Mouse (Mus musculus) monocyte, adult 5-6 weeks (primary cell): ENCODE measurements at regions not wholly inside any gene's neighbourhood (a gene's known extent, or its start where the extent isn't known, plus 50 kb on each side); places are given as distances from the start of the nearest gene placed in this dataset.

Experiments used
- ATAC-seq: fragments of 153-309, 156-312 bp; replicated peaks from 2 replicates; pipeline ENCODE4 v1.8.0; 2017; ENCODE audit warnings: mild to moderate bottlenecking; ENCODE audit not compliant: low TSS enrichment, insufficient number of reproducible peaks, severe bottlenecking, poor library complexity, low FRiP score

- no peak for ATAC-seq
Measured at GRCm38 (mm10) chr8:35218327-35218726, 547.3 kb upstream of the Gm19410 start.

DNA sequence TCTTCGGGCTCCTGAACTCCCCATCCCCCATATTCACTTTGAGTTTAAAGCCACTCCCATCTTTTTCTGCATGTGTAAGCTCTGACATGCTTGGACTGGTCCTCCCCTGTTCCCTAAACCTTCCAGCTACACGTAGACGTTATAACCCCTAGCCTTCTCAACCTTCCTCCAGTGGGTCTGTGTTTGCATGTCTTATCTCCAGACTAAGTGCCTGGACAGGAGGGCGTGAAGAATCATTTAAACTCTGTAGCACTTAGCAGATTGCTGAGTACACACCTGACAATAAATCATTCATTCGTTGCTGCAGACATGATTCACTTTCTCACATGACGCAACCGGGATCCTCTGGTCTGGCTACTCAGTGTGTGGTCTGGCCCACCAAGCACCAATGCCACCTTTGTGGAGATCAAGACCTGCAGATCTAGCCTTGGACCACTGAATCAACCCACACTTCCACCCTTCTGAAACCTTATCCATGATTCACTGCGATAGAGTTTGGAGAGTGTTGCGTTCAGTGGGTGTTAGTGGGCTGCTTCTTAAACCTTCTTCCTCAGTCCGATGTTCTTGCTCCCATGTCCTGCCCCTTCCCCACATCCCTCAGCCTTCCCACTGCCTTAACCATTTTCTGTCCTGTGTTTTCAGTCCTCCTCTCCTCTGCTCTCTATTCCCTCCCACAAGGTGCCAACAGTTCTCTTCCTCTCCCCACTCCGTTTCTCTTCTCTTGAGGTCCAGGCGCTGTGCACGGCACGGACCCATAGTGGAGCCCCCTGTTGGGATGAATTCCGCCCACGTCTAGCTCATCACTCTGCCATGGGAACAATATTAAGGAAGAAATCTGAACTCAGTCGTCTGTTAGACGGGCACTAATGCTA is 541.3 kb upstream of the Gm19410 start:
- ATAC-seq, result no peak

GRCm38 (mm10) chr8:35224925-35225244 is 540.7 kb upstream of the Gm19410 start:
- ATAC-seq, result no peak

DNA sequence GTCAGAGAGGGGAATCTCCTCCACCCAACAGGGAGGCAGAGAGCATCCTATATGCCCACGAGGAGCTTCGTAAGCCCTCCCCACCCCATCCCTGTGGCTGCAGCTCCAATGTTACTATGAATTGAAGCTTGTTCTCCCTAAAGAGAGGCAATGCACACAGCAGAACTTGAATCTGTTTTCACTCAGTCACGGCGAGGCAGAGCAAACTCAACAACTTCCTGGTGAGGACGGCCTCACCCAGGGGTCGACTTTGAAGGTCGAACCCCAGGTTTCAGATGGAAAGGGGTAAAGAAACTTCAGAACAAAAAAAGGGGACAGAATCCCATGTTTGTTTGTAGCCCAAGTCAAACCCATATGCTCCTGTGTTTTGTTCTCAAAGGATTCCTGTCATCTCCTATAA is 538.5 kb upstream of the Gm19410 start:
- no peak for ATAC-seq

- no peak for ATAC-seq
Measured at GRCm38 (mm10) chr8:35228449-35228848, 537.1 kb upstream of the Gm19410 start.

- no peak for ATAC-seq
Measured at GRCm38 (mm10) chr8:35233520-35234186, 531.9 kb upstream of the Gm19410 start.

- no peak for ATAC-seq
Measured at GRCm38 (mm10) chr8:35234436-35234835, 531.2 kb upstream of the Gm19410 start.

DNA sequence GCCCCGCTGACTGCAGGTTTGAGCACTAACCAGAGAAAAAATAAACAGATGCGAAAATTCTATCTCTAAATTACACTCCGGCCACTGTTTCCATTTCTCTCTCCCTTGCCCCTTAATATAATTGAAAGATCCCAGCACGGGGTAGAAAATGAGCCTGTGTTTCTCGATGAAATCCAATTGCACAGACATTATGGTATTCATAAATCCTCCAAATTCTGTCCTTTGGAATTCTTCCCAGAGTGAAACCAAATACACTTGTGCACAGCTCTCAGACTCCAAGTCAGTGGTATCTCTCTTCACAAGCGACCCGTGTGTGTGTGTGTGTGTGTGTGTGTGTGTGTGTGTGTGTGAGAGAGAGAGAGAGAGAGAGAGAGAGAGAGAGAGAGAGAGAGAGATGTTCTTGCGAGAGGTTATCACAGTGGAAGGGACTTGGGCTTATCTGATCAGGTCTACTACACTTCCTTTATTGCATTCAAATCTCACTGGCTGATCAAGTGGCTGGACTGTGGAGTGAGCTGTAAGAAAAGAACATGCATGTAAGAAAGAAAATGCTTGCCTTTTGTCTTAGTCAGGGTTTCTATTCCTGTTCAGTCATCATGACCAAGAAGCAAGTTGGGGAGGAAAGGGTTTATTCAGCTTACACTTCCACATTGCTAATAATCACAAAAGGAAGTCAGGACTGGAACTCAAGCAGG is 529.6 kb upstream of the Gm19410 start:
- no peak for ATAC-seq

DNA sequence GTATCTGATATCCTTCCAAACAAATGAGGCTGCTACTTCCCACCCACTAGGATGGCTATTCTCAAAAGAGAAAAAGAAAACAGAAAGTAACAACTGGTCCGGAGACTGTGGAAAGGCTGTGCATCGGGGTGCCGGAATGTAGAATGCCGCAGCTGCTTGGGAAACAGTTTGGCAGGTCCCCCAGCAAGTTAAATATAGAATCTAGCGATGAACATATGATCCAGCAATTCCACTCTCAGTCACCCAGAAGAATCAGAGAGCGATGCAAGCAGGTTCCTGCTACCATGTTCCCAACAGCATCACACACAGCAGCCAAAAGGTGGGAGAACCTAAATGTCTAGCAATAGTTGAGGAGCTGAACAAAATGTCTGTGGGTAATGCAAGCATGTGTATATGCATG is 528.3 kb upstream of the Gm19410 start:
- no peak for ATAC-seq

DNA sequence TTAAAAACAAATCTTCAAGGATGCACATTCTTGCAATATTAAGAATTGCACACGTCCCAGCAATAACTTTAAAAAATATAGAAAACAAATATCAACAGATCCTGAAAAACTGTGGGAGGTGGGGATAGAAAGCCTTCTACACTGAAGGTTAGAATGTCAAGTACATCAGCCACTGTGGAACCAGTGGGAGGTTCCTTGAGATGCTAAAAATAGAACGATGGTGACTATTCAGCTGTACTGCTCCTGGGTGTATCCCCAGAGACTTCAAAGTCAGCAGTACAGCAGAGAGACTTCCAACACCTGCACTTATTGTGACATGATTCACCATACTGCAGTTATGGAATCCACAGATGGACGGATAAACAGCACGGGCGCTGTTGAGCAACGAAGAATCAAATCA is 524.7 kb upstream of the Gm19410 start:
- no peak for ATAC-seq

DNA sequence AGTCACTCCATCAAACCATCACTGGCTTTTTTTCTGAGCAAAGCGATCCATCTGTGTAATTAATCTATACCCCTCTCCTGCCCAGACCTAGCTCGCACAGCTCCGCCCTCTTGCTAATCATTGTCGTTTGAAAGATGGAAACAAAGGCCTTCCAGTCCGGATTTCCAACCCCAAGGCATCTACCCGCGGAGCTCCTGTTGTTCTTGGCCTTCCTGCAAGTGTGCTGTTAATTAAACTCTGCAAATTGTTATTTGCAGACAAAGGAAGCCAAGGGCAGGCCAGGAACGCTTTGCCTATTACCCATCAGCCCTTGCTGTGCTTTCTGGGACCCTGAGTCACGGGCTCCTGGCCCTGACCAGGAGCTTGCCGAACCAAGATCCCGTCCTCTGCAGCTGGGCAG is 522.0 kb upstream of the Gm19410 start:
- no peak for ATAC-seq

DNA sequence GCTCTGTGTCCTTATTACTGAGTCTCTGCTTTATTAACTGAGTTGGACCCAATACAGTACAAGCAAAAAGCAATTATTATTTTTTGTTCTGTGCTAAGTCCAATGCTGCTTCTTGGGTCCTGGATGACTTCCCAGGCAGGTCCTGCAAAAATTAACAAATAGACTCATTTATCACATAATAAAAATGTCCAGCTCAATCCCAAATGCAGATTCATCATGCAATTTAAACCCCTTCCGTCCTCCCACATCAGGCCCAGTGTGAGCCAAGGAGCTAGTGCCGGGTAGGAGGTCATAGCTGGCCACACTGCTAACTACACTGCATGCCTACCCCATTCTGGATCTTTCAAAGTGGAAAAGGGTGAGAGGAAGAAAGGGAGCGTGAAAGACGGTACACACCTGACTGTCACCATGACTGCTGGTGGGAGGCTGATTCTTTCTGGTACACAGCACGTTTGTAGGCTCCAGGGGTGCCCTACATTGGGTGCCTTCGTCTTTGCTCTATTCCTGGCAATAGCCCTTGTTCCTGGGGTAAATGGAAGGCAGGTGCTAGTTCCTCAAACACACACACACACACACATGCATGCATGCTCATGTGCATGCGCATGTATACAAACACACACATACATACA is 515.7 kb upstream of the Gm19410 start:
- no peak for ATAC-seq

DNA sequence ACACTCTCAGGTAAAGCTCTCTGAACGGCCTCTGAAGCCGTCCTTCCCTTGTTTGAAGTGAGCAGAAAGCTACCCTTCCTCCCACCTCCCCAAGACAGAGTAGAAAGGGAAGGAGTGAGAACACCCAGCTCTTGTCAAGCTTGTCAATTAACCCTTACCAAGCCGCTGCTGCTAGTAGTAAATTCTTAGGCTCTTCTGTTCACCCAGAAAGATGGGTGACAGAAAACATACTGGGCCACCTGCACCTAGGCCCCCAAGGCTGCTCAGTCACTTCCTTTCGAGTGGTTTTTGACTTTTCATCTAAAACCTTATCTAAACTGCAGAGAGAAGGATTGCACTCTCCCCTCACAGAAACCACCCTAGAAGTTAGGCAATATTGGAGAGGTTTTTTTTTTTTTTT is 514.9 kb upstream of the Gm19410 start:
- ATAC-seq, result no peak

- no peak for ATAC-seq
Measured at GRCm38 (mm10) chr8:35253946-35254345, 511.6 kb upstream of the Gm19410 start.

GRCm38 (mm10) chr8:35255327-35255726 is 510.3 kb upstream of the Gm19410 start:
- ATAC-seq, result no peak

DNA sequence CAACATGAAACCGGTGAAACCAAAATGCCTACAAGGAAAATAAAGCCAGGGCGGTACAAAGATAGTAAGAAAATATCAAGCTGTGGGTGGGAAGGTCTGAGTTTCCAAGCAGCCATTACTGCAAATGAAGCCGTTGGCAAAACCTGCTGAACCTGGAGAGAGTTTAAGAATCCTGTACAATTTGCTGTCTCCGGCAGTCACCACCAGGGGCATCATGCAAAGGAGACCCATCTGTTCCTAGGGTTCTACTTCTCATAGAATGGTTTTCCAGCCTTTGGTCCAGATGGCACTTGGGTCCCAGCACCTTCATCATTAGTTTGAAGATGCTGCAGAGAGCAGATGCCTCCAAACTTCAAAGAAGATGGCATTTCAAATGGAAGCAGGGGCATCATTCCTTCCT is 508.6 kb upstream of the Gm19410 start:
- ATAC-seq, result no peak

GRCm38 (mm10) chr8:35268221-35268620 is 497.4 kb upstream of the Gm19410 start:
- no peak for ATAC-seq

DNA sequence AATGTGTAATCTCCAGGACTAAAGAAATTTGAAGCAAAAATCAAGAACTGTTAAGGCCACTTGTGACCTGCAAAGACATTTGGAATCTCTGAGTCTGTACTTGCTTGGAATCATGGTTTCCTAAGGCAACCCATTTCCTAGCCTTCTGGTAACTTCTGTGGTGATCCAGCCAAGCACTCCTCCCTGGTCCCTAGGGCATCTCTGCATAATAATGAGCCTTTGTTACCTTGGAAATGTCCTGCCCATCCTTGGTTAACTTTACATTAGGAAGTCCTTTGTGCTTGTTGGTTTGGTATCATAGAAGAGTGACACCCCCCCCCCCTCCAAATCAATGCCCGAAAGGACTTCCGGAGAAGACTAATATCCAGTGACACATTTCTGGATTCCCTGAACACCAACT is 496.6 kb upstream of the Gm19410 start:
- no peak for ATAC-seq

DNA sequence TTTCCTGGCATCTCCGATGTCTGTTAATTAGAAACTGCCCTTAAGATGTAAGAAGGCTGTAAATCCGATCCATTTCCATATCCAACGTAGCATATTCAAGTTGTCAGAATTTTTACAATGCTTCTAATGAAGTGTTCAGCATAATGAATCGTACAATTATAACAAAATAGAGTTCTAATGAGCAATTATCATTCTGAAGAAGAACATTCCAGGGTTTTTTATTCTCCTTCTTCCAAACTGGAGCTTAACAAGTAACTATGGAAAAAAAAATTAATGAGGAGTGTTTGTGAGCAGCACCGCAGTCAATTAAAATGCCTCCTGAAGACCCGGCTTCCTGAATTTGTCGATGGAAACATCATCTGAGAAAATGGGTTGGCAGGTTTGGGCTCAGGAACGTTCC is 489.6 kb upstream of the Gm19410 start:
- no peak for ATAC-seq
